Mouse (Mus musculus) olfactory bulb, adult 2 months (tissue): ENCODE results near the gene Nbeal2.

ENCODE experiments used
- CTCF ChIP-seq: fragments of 200-500 bp; IDR thresholded peaks from 2 replicates; pipeline ENCODE4 v1.5.1; 2012; ENCODE audit warnings: low read depth, mild to moderate bottlenecking, low read length, moderate library complexity; ENCODE audit not compliant: insufficient read depth
- POLR2A ChIP-seq: fragments of 200-500 bp; IDR thresholded peaks from 2 replicates; pipeline ENCODE4 v1.6.1; 2012; ENCODE audit warnings: mild to moderate bottlenecking, low read depth, low read length, moderate library complexity; ENCODE audit not compliant: insufficient read depth

DNA sequence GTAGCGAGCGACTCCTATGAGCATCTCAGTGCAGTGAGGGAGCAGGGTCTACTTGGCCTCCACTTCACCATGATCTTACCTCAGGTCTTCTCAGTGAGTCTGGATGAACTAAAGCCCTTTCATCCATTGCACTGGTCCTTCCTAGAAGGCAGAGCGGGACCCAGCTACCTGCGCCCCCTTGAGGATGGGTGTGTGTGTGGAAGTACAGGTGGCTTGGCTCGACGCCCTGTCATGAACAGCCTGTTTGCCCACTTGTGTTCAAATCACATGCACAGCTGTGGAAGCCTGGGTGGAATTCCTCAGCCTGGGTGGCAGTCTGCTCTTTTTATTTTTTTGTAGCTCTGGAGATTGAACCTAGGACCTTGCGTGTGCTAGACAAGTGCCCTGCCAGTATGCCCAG is 33.8 kb downstream of the Nbeal2 start:
- no peak for TF ChIP-seq CTCF
- no peak for TF ChIP-seq POLR2A
